Mouse (Mus musculus): Measurements from ENCODE around the gene Hykk. TPM values are rescaled to one million over a fixed set of nuclear protein-coding genes. Genes with fewer than 3 reads are reported as not detected.
"Not testable (repeated sequence)": the region's sequence is repeated elsewhere in the genome, so short reads cannot be mapped to it uniquely, and the experiment has no call there.

The Hykk gene
- polyA plus RNA-seq, 1 experiment from 2014 or later: 4.6 TPM

- H3K4me3 ChIP-seq (ENCODE audit: low read depth, low read length): no peak overlapping the region
- DNase-seq (ENCODE audit: low spot score): no peak
- ATAC-seq (replicated peaks; ENCODE audit: low FRiP score): no peak
- no peak overlapping the region for H3K4me2 ChIP-seq (ENCODE audit: low read depth, low read length, severe bottlenecking)
- H3K36me3 ChIP-seq (ENCODE audit: control insufficient read depth, insufficient read depth, low read length): no peaks in the 10 kb centered on the region
- WGBS: 59% methylated on average over 4 of the region's 4 CpGs
- no peaks in the 10 kb centered on the region for H3K9me3 ChIP-seq (ENCODE audit: control insufficient read depth, low read length)
- no peak overlapping the region for H3K27ac ChIP-seq (ENCODE audit: low read depth, low read length)
- no peaks in the 10 kb centered on the region; the same call in 1 of the 2 replicates for H3K4me1 ChIP-seq (replicated peaks; ENCODE audit: control insufficient read depth, insufficient read depth, low read length)
- H3K9ac ChIP-seq (ENCODE audit: low read length): no peak overlapping the region
- no peaks in the 10 kb centered on the region for H3K27me3 ChIP-seq (ENCODE audit: control insufficient read depth, insufficient read depth, low read length)
Observed at GRCm38 (mm10) chr9:54919946-54920345, 2.9 kb downstream of the Hykk start.

- Histone ChIP-seq H3K9ac (ENCODE audit: low read length) (no peak overlapping the region), H3K27me3 (ENCODE audit: control insufficient read depth, insufficient read depth, low read length) (no peaks in the 10 kb centered on the region), H3K36me3 (ENCODE audit: control insufficient read depth, insufficient read depth, low read length) (no peaks in the 10 kb centered on the region), H3K4me3 (ENCODE audit: low read depth, low read length) (no peak overlapping the region), H3K9me3 (ENCODE audit: control insufficient read depth, low read length) (no peaks in the 10 kb centered on the region), H3K4me2 (ENCODE audit: low read depth, low read length, severe bottlenecking) (no peak overlapping the region), H3K27ac (ENCODE audit: low read depth, low read length) (no peak overlapping the region), H3K4me1 (replicated peaks; ENCODE audit: control insufficient read depth, insufficient read depth, low read length) (no peaks in the 10 kb centered on the region)
- ATAC-seq (replicated peaks; ENCODE audit: low FRiP score) (no peak), DNase-seq (ENCODE audit: low spot score) (no peak)
- WGBS: 91% methylated on average over 1 of the region's 1 CpGs
Observed at GRCm38 (mm10) chr9:54930741-54931140, 13.7 kb downstream of the Hykk start.

DNA sequence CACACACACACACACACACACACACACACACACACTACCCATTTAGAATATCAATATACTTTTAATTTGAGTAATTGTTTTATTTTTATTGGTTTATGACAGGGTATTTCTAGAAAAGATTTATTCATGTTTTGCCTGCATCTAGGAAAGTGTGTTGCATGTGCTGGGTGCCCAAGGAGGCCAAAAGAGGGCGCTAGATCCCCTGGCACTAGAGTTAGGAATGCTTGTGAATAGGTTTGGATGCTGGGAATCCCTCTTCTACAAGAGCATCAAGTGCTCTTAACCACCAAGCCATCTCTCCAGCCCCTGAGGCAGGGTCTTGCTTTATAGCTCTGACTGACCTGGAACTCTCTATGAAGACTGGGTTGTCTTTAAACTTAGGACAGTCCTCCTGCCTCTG lies 14.7 kb downstream of the Hykk start:
- WGBS: 0% methylated on average over 1 of the region's 1 CpGs
- DNase-seq (ENCODE audit: low spot score): no peak
- Histone ChIP-seq H3K36me3 (ENCODE audit: control insufficient read depth, insufficient read depth, low read length) (no peaks in the 10 kb centered on the region), H3K4me3 (ENCODE audit: low read depth, low read length) (no peak overlapping the region), H3K27me3 (ENCODE audit: control insufficient read depth, insufficient read depth, low read length) (no peaks in the 10 kb centered on the region), H3K9ac (ENCODE audit: low read length) (no peak overlapping the region), H3K4me1 (replicated peaks; ENCODE audit: control insufficient read depth, insufficient read depth, low read length) (no peaks in the 10 kb centered on the region), H3K4me2 (ENCODE audit: low read depth, low read length, severe bottlenecking) (no peak overlapping the region), H3K9me3 (ENCODE audit: control insufficient read depth, low read length) (no peaks in the 10 kb centered on the region), H3K27ac (ENCODE audit: low read depth, low read length) (no peak overlapping the region)
- no peak for ATAC-seq (replicated peaks; ENCODE audit: low FRiP score)

GRCm38 (mm10) chr9:54932379-54932778 lies 15.3 kb downstream of the Hykk start:
- Histone ChIP-seq H3K9ac (ENCODE audit: low read length) (no peak overlapping the region), H3K27me3 (ENCODE audit: control insufficient read depth, insufficient read depth, low read length) (no peaks in the 10 kb centered on the region), H3K4me2 (ENCODE audit: low read depth, low read length, severe bottlenecking) (no peak overlapping the region), H3K36me3 (ENCODE audit: control insufficient read depth, insufficient read depth, low read length) (no peaks in the 10 kb centered on the region), H3K4me1 (replicated peaks; ENCODE audit: control insufficient read depth, insufficient read depth, low read length) (no peaks in the 10 kb centered on the region), H3K4me3 (ENCODE audit: low read depth, low read length) (no peak overlapping the region), H3K27ac (ENCODE audit: low read depth, low read length) (no peak overlapping the region), H3K9me3 (ENCODE audit: control insufficient read depth, low read length) (no peaks in the 10 kb centered on the region)
- WGBS: 74% methylated on average over 2 of the region's 2 CpGs
- no peak for DNase-seq (ENCODE audit: low spot score)
- no peak for ATAC-seq (replicated peaks; ENCODE audit: low FRiP score)

GRCm38 (mm10) chr9:54942071-54942470 lies 25.0 kb downstream of the Hykk start:
- no peak overlapping the region for H3K27ac ChIP-seq (ENCODE audit: low read depth, low read length)
- no peak for DNase-seq (ENCODE audit: low spot score)
- H3K4me3 ChIP-seq (ENCODE audit: low read depth, low read length): no peak overlapping the region
- H3K4me1 ChIP-seq (replicated peaks; ENCODE audit: control insufficient read depth, insufficient read depth, low read length): no peaks in the 10 kb centered on the region
- no peak overlapping the region for H3K4me2 ChIP-seq (ENCODE audit: low read depth, low read length, severe bottlenecking)
- H3K9ac ChIP-seq (ENCODE audit: low read length): no peak overlapping the region
- ATAC-seq (replicated peaks; ENCODE audit: low FRiP score): no peak
- 93% methylated on average over 4 of the region's 4 CpGs for WGBS
- H3K36me3 ChIP-seq (ENCODE audit: control insufficient read depth, insufficient read depth, low read length): no peaks in the 10 kb centered on the region
- H3K27me3 ChIP-seq (ENCODE audit: control insufficient read depth, insufficient read depth, low read length): no peaks in the 10 kb centered on the region
- H3K9me3 ChIP-seq (ENCODE audit: control insufficient read depth, low read length): no peaks in the 10 kb centered on the region

DNA sequence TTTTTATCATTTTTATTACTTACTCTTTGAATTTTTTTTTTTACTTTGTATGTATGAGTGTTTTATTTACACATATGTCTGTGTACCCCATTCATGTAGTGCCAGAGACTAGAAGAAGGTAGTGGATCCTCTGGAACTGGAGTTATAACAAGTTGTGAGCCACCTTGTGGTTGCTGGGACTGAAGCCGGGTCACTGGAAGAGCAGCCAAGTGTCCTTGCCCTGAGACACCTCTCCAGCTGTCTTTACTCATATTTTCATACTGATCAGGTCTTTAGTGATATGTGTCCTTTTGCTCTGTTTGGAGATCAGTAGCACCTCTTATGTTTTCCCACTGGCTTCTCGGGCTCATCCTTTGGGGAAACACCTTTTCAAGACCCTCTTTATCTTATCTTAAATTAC lies 27.4 kb downstream of the Hykk start:
- Histone ChIP-seq H3K27me3 (ENCODE audit: control insufficient read depth, insufficient read depth, low read length) (no peaks in the 10 kb centered on the region), H3K4me1 (replicated peaks; ENCODE audit: control insufficient read depth, insufficient read depth, low read length) (no peaks in the 10 kb centered on the region), H3K36me3 (ENCODE audit: control insufficient read depth, insufficient read depth, low read length) (no peaks in the 10 kb centered on the region), H3K27ac (ENCODE audit: low read depth, low read length) (no peak overlapping the region), H3K9me3 (ENCODE audit: control insufficient read depth, low read length) (no peaks in the 10 kb centered on the region), H3K4me2 (ENCODE audit: low read depth, low read length, severe bottlenecking) (no peak overlapping the region), H3K9ac (ENCODE audit: low read length) (no peak overlapping the region), H3K4me3 (ENCODE audit: low read depth, low read length) (no peak overlapping the region)
- ATAC-seq (replicated peaks; ENCODE audit: low FRiP score) (no peak), DNase-seq (ENCODE audit: low spot score) (no peak)
- WGBS: 78% methylated on average over 2 of the region's 2 CpGs

DNA sequence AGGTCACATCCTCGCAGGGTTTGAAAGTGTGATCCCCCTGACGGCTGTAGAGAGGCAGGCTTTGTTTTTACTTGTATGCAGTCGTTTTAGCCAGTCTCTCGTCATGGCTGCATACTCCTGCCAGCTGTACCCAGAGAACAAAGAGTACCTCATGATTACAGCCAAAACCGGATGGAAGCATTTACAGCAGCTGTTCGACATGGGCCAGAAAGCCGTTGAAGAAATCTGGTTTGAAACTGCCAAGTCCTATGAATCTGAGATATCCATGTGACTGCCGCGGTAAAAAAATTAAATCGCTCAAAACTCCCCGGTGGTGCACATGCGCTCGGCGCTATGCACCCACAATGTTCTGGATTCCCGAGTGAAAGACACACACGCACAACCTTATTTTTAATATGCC lies 29.2 kb downstream of the Hykk start:
- DNase-seq (ENCODE audit: low spot score) (no peak), ATAC-seq (replicated peaks; ENCODE audit: low FRiP score) (no peak)
- H3K9me3 ChIP-seq (ENCODE audit: control insufficient read depth, low read length): no peaks in the 10 kb centered on the region
- no peaks in the 10 kb centered on the region for H3K4me1 ChIP-seq (replicated peaks; ENCODE audit: control insufficient read depth, insufficient read depth, low read length)
- H3K27ac ChIP-seq (ENCODE audit: low read depth, low read length): no peak overlapping the region
- H3K4me2 ChIP-seq (ENCODE audit: low read depth, low read length, severe bottlenecking): no peak overlapping the region
- H3K4me3 ChIP-seq (ENCODE audit: low read depth, low read length): no peak overlapping the region
- 79% methylated on average over 16 of the region's 16 CpGs for WGBS
- H3K27me3 ChIP-seq (ENCODE audit: control insufficient read depth, insufficient read depth, low read length): no peaks in the 10 kb centered on the region
- H3K9ac ChIP-seq (ENCODE audit: low read length): no peak overlapping the region
- no peaks in the 10 kb centered on the region for H3K36me3 ChIP-seq (ENCODE audit: control insufficient read depth, insufficient read depth, low read length)

DNA sequence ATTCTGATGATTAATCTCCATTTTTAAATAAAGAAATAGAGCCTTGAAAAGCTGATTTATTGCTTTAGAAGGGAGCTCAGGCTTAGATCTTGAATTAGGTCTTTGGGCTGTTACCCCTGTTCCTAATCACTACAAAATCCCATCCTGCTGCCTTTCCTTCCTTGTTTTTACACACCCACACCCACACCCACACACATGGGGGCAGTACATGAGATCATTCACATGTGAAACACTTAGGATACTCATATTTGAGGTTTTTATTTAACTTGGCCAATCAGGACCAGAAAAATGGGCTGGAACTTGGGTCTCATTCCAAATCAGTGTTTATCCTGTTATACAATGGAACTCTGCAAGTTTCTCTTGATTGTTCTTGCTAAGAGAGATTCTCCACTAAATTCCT lies 32.4 kb downstream of the Hykk start:
- Histone ChIP-seq H3K36me3 (ENCODE audit: control insufficient read depth, insufficient read depth, low read length) (no peaks in the 10 kb centered on the region), H3K9me3 (ENCODE audit: control insufficient read depth, low read length) (no peaks in the 10 kb centered on the region), H3K9ac (ENCODE audit: low read length) (no peak overlapping the region), H3K4me1 (replicated peaks; ENCODE audit: control insufficient read depth, insufficient read depth, low read length) (peaks cover 2% of the 10 kb centered on the region; the same call in 1 of the 2 replicates), H3K27me3 (ENCODE audit: control insufficient read depth, insufficient read depth, low read length) (no peaks in the 10 kb centered on the region), H3K4me2 (ENCODE audit: low read depth, low read length, severe bottlenecking) (no peak overlapping the region), H3K27ac (ENCODE audit: low read depth, low read length) (no peak overlapping the region), H3K4me3 (ENCODE audit: low read depth, low read length) (no peak overlapping the region)
- ATAC-seq (replicated peaks; ENCODE audit: low FRiP score): no peak
- no peak for DNase-seq (ENCODE audit: low spot score)

- Histone ChIP-seq H3K4me2 (ENCODE audit: low read depth, low read length, severe bottlenecking) (peak overlapping the region; percentile 64), H3K4me3 (ENCODE audit: low read depth, low read length) (peak overlapping the region; percentile 92), H3K27ac (ENCODE audit: low read depth, low read length) (peak overlapping the region; percentile 81; the same call in 1 of the 2 replicates), H3K9ac (ENCODE audit: low read length) (peak overlapping the region; percentile 86)
- not testable (repeated sequence) for H3K27me3 ChIP-seq (ENCODE audit: control insufficient read depth, insufficient read depth, low read length); H3K9me3 ChIP-seq (ENCODE audit: control insufficient read depth, low read length); H3K36me3 ChIP-seq (ENCODE audit: control insufficient read depth, insufficient read depth, low read length); H3K4me1 ChIP-seq (replicated peaks; ENCODE audit: control insufficient read depth, insufficient read depth, low read length); DNase-seq (ENCODE audit: low spot score)
- peak; percentile 60; the same call in 1 of the 2 replicates for ATAC-seq (replicated peaks; ENCODE audit: low FRiP score)
- 51% methylated on average over 8 of the region's 8 CpGs for WGBS
Observed at GRCm38 (mm10) chr9:54950162-54950561, 33.1 kb downstream of the Hykk start.

Measured in forebrain, embryonic 11.5 days (tissue).